In the genomic region with DNA sequence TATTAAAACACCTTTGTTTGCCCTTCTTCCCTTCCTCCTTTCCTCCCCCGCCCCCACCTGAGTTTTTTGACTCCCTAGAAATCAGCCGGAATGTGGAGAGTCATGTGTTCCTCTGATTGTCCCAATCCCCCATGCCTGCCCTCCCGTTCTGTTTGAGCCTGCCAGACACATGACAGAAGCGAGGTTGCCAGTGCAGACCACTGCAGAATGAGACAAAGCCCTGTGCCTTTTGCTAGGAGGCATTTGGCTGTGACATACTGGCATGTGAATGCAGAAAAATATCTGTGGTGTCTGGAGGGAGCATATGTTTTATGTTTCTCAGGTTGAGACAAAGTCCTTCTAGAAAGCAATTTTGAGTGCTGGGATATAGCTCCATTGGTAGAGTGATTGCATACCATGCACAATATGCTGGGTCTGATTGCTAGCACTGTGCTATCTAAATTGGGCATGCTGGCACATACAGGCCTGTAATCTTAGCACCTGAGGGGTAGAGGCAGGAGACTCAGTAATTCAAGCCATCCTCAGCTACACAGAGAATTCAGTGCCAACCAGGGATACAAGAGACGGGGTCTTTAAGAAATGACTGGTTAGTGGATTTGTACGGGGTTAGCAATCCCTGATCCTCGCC, we compare ENCODE assay signal across 18 mouse cellular contexts. TPM values are rescaled to one million over a fixed set of nuclear protein-coding genes. Genes with fewer than 3 reads are reported as not detected.
A peak's percentile ranks its signal among the peaks of the same experiment; 100 is the strongest.
DNase-seq lines count a peak whose midpoint lies in the region; ATAC-seq and TF ChIP-seq lines count a peak whose summit lies in the region.
"Had no signal": no experiment of that assay in that cellular context is flagged by ENCODE, and none has a peak within 500 bp of the region (broad histone marks: within the 10 kb centered on the region; RNA-seq: fewer than 3 reads in every experiment).

No protein-coding gene starts in this region.

- H3K27ac ChIP-seq in heart, embryonic 13.5 days (replicated peaks), result peak overlapping the region; percentile 46
- peak overlapping the region; percentile 32; the same call in 1 of the 2 replicates for H3K27ac ChIP-seq in midbrain, embryonic 14.5 days (replicated peaks; ENCODE audit: low read depth, low read length)
- no peak overlapping the region for H3K27ac ChIP-seq in midbrain, embryonic 13.5 days
- H3K27ac ChIP-seq in heart, postnatal 0 days (ENCODE audit: low read depth), result peak overlapping the region; percentile 75
- H3K27ac ChIP-seq in stomach, embryonic 16.5 days (ENCODE audit: low read length), result peak overlapping the region; percentile 69
- no peak overlapping the region for H3K27ac ChIP-seq in liver, postnatal 0 days (ENCODE audit: low read depth)
- H3K27ac ChIP-seq: liver, embryonic 14.5 days had no signal

- H3K4me2 ChIP-seq in heart, embryonic 13.5 days, result no peak overlapping the region
- no peak overlapping the region for H3K4me2 ChIP-seq in midbrain, embryonic 14.5 days (ENCODE audit: low read length)
- H3K4me2 ChIP-seq in midbrain, embryonic 13.5 days (replicated peaks), result no peak overlapping the region
- no peak overlapping the region for H3K4me2 ChIP-seq in heart, postnatal 0 days (ENCODE audit: low read depth, low read length)
- no peak overlapping the region for H3K4me2 ChIP-seq in stomach, embryonic 16.5 days (ENCODE audit: low read depth, low read length)
- H3K4me2 ChIP-seq in liver, postnatal 0 days (ENCODE audit: low read depth, low read length), result no peak overlapping the region

- intact Hi-C loops in heart, postnatal 36 days (cut with DNase I), result loop anchor here (5.0 kb wide), 2 partner anchors 40 kb away; no protein-coding TSS in a partner anchor

- TF ChIP-seq CTCF in heart, postnatal 0 days (IDR thresholded peaks at IDR 0.05; ENCODE audit: low read depth), result no peak
- TF ChIP-seq CTCF in liver, postnatal 0 days (IDR thresholded peaks at IDR 0.05; ENCODE audit: low read depth), result no peak

- no peaks in the 10 kb centered on the region for H3K9me3 ChIP-seq in heart, embryonic 13.5 days
- H3K9me3 ChIP-seq in midbrain, embryonic 14.5 days (ENCODE audit: control insufficient read depth, low read length), result no peaks in the 10 kb centered on the region
- no peaks in the 10 kb centered on the region for H3K9me3 ChIP-seq in midbrain, embryonic 13.5 days
- no peaks in the 10 kb centered on the region for H3K9me3 ChIP-seq in heart, postnatal 0 days (replicated peaks; ENCODE audit: control insufficient read depth, low read length)
- no peaks in the 10 kb centered on the region for H3K9me3 ChIP-seq in stomach, embryonic 16.5 days (replicated peaks; ENCODE audit: control insufficient read depth, low read length)
- no peaks in the 10 kb centered on the region for H3K9me3 ChIP-seq in liver, postnatal 0 days (ENCODE audit: low read length)

- no peak for ATAC-seq in heart, embryonic 13.5 days (ENCODE audit: extremely low read depth, insufficient number of reproducible peaks, low FRiP score, low TSS enrichment)
- no peak for ATAC-seq in midbrain, embryonic 14.5 days (ENCODE audit: low FRiP score, low TSS enrichment)
- no peak for ATAC-seq in midbrain, embryonic 13.5 days
- ATAC-seq in heart, postnatal 0 days (ENCODE audit: insufficient read depth, low read depth), result peak; percentile 70
- no peak for ATAC-seq in stomach, embryonic 16.5 days (ENCODE audit: insufficient read depth, low FRiP score)
- no peak for ATAC-seq in liver, postnatal 0 days

- WGBS in heart, embryonic 13.5 days, result 52% methylated on average over 7 of the region's 7 CpGs
- WGBS in midbrain, embryonic 14.5 days, result 56% methylated on average over 7 of the region's 7 CpGs
- 50% methylated on average over 7 of the region's 7 CpGs for WGBS in midbrain, embryonic 13.5 days
- WGBS in heart, postnatal 0 days, result 42% methylated on average over 7 of the region's 7 CpGs
- WGBS in stomach, embryonic 16.5 days, result 62% methylated on average over 7 of the region's 7 CpGs
- 72% methylated on average over 7 of the region's 7 CpGs for WGBS in liver, postnatal 0 days (ENCODE audit: insufficient replicate concordance)

- no peak overlapping the region for H3K9ac ChIP-seq in heart, embryonic 13.5 days
- H3K9ac ChIP-seq in midbrain, embryonic 14.5 days (replicated peaks; ENCODE audit: low read length), result no peak overlapping the region
- no peak overlapping the region for H3K9ac ChIP-seq in midbrain, embryonic 13.5 days (replicated peaks)
- H3K9ac ChIP-seq in heart, postnatal 0 days (replicated peaks; ENCODE audit: low read depth, low read length), result no peak overlapping the region
- H3K9ac ChIP-seq in stomach, embryonic 16.5 days (ENCODE audit: low read length), result no peak overlapping the region
- H3K9ac ChIP-seq in liver, postnatal 0 days (replicated peaks), result no peak overlapping the region
- H3K9ac ChIP-seq: liver, embryonic 14.5 days had no signal

- DNase-seq in heart, postnatal 36 days, result no peak
- DNase-seq in midbrain, embryonic 14.5 days, result peak; percentile 20
- peak; percentile 43 for DNase-seq in heart, postnatal 0 days (ENCODE audit: low spot score)
- DNase-seq in liver, postnatal 0 days, result no peak
- DNase-seq: gastrocnemius, postnatal 36 days; kidney, adult 18-20 months; right cerebral cortex, adult 18-20 months; thymus, postnatal 4 days had no signal

- TF ChIP-seq EP300 in heart, postnatal 0 days (IDR thresholded peaks at IDR 0.05; ENCODE audit: low read depth), result no peak
- TF ChIP-seq EP300 in liver, postnatal 0 days (IDR thresholded peaks at IDR 0.05; ENCODE audit: low read depth), result no peak

- H3K36me3 ChIP-seq in heart, embryonic 13.5 days, result no peaks in the 10 kb centered on the region
- H3K36me3 ChIP-seq in midbrain, embryonic 14.5 days (ENCODE audit: control insufficient read depth, insufficient read depth, low read length), result no peaks in the 10 kb centered on the region
- no peaks in the 10 kb centered on the region for H3K36me3 ChIP-seq in midbrain, embryonic 13.5 days
- no peaks in the 10 kb centered on the region for H3K36me3 ChIP-seq in heart, postnatal 0 days (replicated peaks; ENCODE audit: control insufficient read depth, insufficient read depth, low read length)
- H3K36me3 ChIP-seq in stomach, embryonic 16.5 days (ENCODE audit: control insufficient read depth, insufficient read depth, low read length), result no peaks in the 10 kb centered on the region
- no peaks in the 10 kb centered on the region for H3K36me3 ChIP-seq in liver, postnatal 0 days (replicated peaks; ENCODE audit: insufficient read depth, low read length)

- no peak overlapping the region for H3K4me3 ChIP-seq in heart, embryonic 13.5 days
- no peak overlapping the region for H3K4me3 ChIP-seq in midbrain, embryonic 14.5 days (replicated peaks; ENCODE audit: low read depth, low read length)
- H3K4me3 ChIP-seq in midbrain, embryonic 13.5 days (replicated peaks), result no peak overlapping the region
- no peak overlapping the region for H3K4me3 ChIP-seq in heart, postnatal 0 days (ENCODE audit: low read depth, low read length)
- H3K4me3 ChIP-seq in stomach, embryonic 16.5 days (replicated peaks; ENCODE audit: low read length), result no peak overlapping the region
- no peak overlapping the region for H3K4me3 ChIP-seq in liver, postnatal 0 days (ENCODE audit: low read depth, low read length)

- H3K4me1 ChIP-seq in heart, embryonic 13.5 days, result peaks cover 53% of the 10 kb centered on the region
- peaks cover 7% of the 10 kb centered on the region; the same call in 1 of the 2 replicates for H3K4me1 ChIP-seq in midbrain, embryonic 14.5 days (ENCODE audit: control insufficient read depth, insufficient read depth, low read length)
- peaks cover 5% of the 10 kb centered on the region for H3K4me1 ChIP-seq in midbrain, embryonic 13.5 days (replicated peaks)
- H3K4me1 ChIP-seq in heart, postnatal 0 days (ENCODE audit: control insufficient read depth, insufficient read depth), result peaks cover 47% of the 10 kb centered on the region
- 0 out of 2 replicates have a peak, but pooled peaks cover 9% of the 10 kb centered on the region for H3K4me1 ChIP-seq in stomach, embryonic 16.5 days (ENCODE audit: control insufficient read depth, insufficient read depth, low read length)
- peaks cover 6% of the 10 kb centered on the region; the same call in 1 of the 2 replicates for H3K4me1 ChIP-seq in liver, postnatal 0 days (ENCODE audit: insufficient read depth)

- H3K27me3 ChIP-seq in heart, embryonic 13.5 days (replicated peaks), result no peaks in the 10 kb centered on the region
- no peaks in the 10 kb centered on the region for H3K27me3 ChIP-seq in midbrain, embryonic 14.5 days (ENCODE audit: control insufficient read depth, insufficient read depth, low read length)
- no peaks in the 10 kb centered on the region for H3K27me3 ChIP-seq in midbrain, embryonic 13.5 days
- no peaks in the 10 kb centered on the region for H3K27me3 ChIP-seq in heart, postnatal 0 days (ENCODE audit: control insufficient read depth, insufficient read depth, low read length)
- H3K27me3 ChIP-seq in stomach, embryonic 16.5 days (ENCODE audit: control insufficient read depth, insufficient read depth, low read length), result no peaks in the 10 kb centered on the region
- H3K27me3 ChIP-seq in liver, postnatal 0 days (ENCODE audit: insufficient read depth, low read length), result no peaks in the 10 kb centered on the region
- H3K27me3 ChIP-seq: CH12.LX had no signal

RNA-seq across cellular contexts. Expression of a gene that starts 43.5 kb away (rescaled TPM):
- polyA plus RNA-seq in heart, embryonic 13.5 days (2015; fragmentation: Nextera tagmentation; extraction: Ambion mirVana), result 22.8 TPM in 2 replicates
- 100 to 1,000 TPM; 362 to 377 TPM for total RNA-seq in heart, postnatal 36 days (2021)
- polyA plus RNA-seq in midbrain, embryonic 14.5 days (2014; fragmentation: Nextera tagmentation; extraction: Ambion mirVana), result 1.2 and 4.2 TPM in 2 replicates
- polyA plus RNA-seq in midbrain, embryonic 13.5 days (2015; fragmentation: Nextera tagmentation; extraction: Ambion mirVana), result 3.7 and 4.9 TPM in 2 replicates
- total RNA-seq in heart, postnatal 0 days (2014; rRNA removed; ENCODE audit: low replicate concordance), result 122 and 135 TPM in 2 replicates
- 56.8 and 59.1 TPM in 2 replicates for polyA plus RNA-seq in heart, postnatal 0 days (2015; fragmentation: Nextera tagmentation; extraction: Ambion mirVana)
- 46.4 and 48.3 TPM in 2 replicates for polyA plus RNA-seq in stomach, embryonic 16.5 days (2015; fragmentation: Nextera tagmentation; extraction: Ambion mirVana)
- 3.5 and 4.0 TPM in 2 replicates for polyA plus RNA-seq in liver, postnatal 0 days (2015; fragmentation: Nextera tagmentation; extraction: Ambion mirVana)

RNA-seq across cellular contexts. Expression of a gene that starts 55.1 kb away (rescaled TPM):
- not detected in 2 replicates for polyA plus RNA-seq in heart, embryonic 13.5 days (2015; fragmentation: Nextera tagmentation; extraction: Ambion mirVana)
- not detected for total RNA-seq in heart, postnatal 36 days (2021)
- not detected in 2 replicates for polyA plus RNA-seq in midbrain, embryonic 14.5 days (2014; fragmentation: Nextera tagmentation; extraction: Ambion mirVana)
- not detected in 2 replicates for polyA plus RNA-seq in midbrain, embryonic 13.5 days (2015; fragmentation: Nextera tagmentation; extraction: Ambion mirVana)
- total RNA-seq in heart, postnatal 0 days (2014; rRNA removed; ENCODE audit: low replicate concordance), result 8.9 TPM in 1 of 2 replicates, not detected in the other
- polyA plus RNA-seq in heart, postnatal 0 days (2015; fragmentation: Nextera tagmentation; extraction: Ambion mirVana), result 1.3 and 98.2 TPM in 2 replicates
- polyA plus RNA-seq in stomach, embryonic 16.5 days (2015; fragmentation: Nextera tagmentation; extraction: Ambion mirVana), result 0.75 and 1.3 TPM in 2 replicates
- 0.85 and 3.7 TPM in 2 replicates for polyA plus RNA-seq in liver, postnatal 0 days (2015; fragmentation: Nextera tagmentation; extraction: Ambion mirVana)
- total RNA-seq: CH12.LX; common myeloid progenitor, adult 5-6 weeks; gastrocnemius, postnatal 36 days; layer of hippocampus, adult 18-20 months; left cerebral cortex, adult 8-10 months; megakaryocyte progenitor cell, adult 5-6 weeks had no signal
- polyA plus RNA-seq: liver, embryonic 14.5 days; neural tube, embryonic 11.5 days had no signal

Comparison
In these comparisons a context has a peak if more than half of its experiments do, and no peak if none do; other contexts are left out.
1. H3K27ac ChIP-seq: peak in heart, embryonic 13.5 days (single experiment), midbrain, embryonic 14.5 days (single experiment), heart, postnatal 0 days (single experiment) and stomach, embryonic 16.5 days (single experiment); none in midbrain, embryonic 13.5 days (single experiment) and liver, postnatal 0 days (single experiment).
2. DNase-seq: peak in midbrain, embryonic 14.5 days (single experiment) and heart, postnatal 0 days (single experiment); none in heart, postnatal 36 days (0 of 2) and liver, postnatal 0 days (single experiment).